Mouse (Mus musculus) liver, embryonic 13.5 days (tissue): Measurements from ENCODE around the gene Eif2ak1. TPM values are rescaled to one million over a fixed set of nuclear protein-coding genes. Genes with fewer than 3 reads are reported as not detected.
A peak's percentile ranks its signal among the peaks of the same experiment; 100 is the strongest.

Experiments
- ATAC-seq: fragments of 200-750 bp; cut with Nextera tagmentation; 2 replicates; pipeline ENCODE4 v1.8.0; 2017; ENCODE audit warnings: low read depth, mild to moderate bottlenecking, moderate number of reproducible peaks, moderate library complexity
- DNase-seq: peaks from one replicate; pipeline ENCODE4 v3.0.0; 2022
- H3K27ac ChIP-seq: fragments of 300-500 bp; sonication (generic); 2 replicates; pipeline ENCODE4 v1.5.1; 2015; ENCODE audit warnings: moderate library complexity, mild to moderate bottlenecking, inconsistent platforms
- H3K27me3 ChIP-seq: fragments of 300-500 bp; sonication (generic); 2 replicates; pipeline ENCODE4 v1.6.1; 2015; ENCODE audit warnings: mild to moderate bottlenecking, inconsistent platforms
- H3K36me3 ChIP-seq: fragments of 300-500 bp; sonication (generic); 2 replicates; pipeline ENCODE4 v1.6.1; 2015; ENCODE audit warnings: mild to moderate bottlenecking, inconsistent platforms
- H3K4me1 ChIP-seq: fragments of 300-500 bp; sonication (generic); replicated peaks from 2 replicates; pipeline ENCODE4 v1.6.1; 2015; ENCODE audit warnings: inconsistent platforms
- H3K4me2 ChIP-seq: fragments of 300-500 bp; sonication (generic); 2 replicates; pipeline ENCODE4 v1.6.1; 2015; ENCODE audit warnings: inconsistent platforms, mild to moderate bottlenecking, moderate library complexity
- H3K4me3 ChIP-seq: fragments of 300-500 bp; sonication (generic); replicated peaks from 2 replicates; pipeline ENCODE4 v1.5.1; 2015; ENCODE audit warnings: mild to moderate bottlenecking, inconsistent platforms
- H3K9ac ChIP-seq: fragments of 300-500 bp; sonication (generic); 2 replicates; pipeline ENCODE4 v1.6.1; 2015; ENCODE audit warnings: mild to moderate bottlenecking, inconsistent platforms
- H3K9me3 ChIP-seq: fragments of 300-500 bp; sonication (generic); replicated peaks from 2 replicates; pipeline ENCODE4 v1.6.1; 2016; ENCODE audit warnings: inconsistent platforms
- WGBS: fragments of 180-500 bp; shearing (Covaris S2); methylation state at CpG from one replicate; pipeline ENCODE4 v1.1.7; 2015; ENCODE audit not compliant: insufficient replicate concordance; 5-methylcytosine and 5-hydroxymethylcytosine counted together
- polyA plus RNA-seq: library from polyadenylated mRNA; unstranded; fragments of >200 nt; fragmentation: Nextera tagmentation; extraction: Ambion mirVana; gene quantifications from 2 replicates; pipeline ENCODE4 v1.2.1, GENCODE M21; 2015

Eif2ak1 gene
- polyA plus RNA-seq, 1 experiment from 2014 or later = 104 TPM

DNA sequence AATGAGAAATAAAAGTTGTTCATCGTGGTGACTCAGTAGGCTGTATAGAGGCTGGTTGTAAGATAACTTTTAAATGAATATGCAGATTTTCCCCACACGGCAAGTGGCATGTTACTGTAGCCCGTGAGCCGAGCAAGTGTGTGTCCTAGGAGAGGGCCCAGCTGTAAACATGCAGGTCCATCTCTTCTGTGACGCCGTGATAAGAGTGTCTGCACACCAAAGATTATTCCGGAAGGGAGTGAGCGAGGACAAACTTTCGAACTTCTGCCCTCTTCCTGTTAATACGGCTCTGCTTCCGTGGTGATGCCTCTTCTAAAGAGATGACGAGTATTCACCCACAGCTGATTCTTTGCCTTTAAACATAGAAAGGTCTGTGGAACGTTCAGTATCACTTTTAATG lies 1.4 kb downstream of the Eif2ak1 start:
- Histone ChIP-seq H3K9me3 (no peaks in the 10 kb centered on the region), H3K27me3 (no peaks in the 10 kb centered on the region), H3K27ac (peak overlapping the region; percentile 99), H3K4me1 (peaks cover 34% of the 10 kb centered on the region), H3K9ac (peak overlapping the region; percentile 90), H3K36me3 (peaks cover 14% of the 10 kb centered on the region), H3K4me2 (peak overlapping the region; percentile 82), H3K4me3 (peak overlapping the region; percentile 82)
- DNase-seq = peak; percentile 93
- ATAC-seq = peak; percentile 90
- WGBS = 18% methylated on average over 13 of the region's 13 CpGs

DNA sequence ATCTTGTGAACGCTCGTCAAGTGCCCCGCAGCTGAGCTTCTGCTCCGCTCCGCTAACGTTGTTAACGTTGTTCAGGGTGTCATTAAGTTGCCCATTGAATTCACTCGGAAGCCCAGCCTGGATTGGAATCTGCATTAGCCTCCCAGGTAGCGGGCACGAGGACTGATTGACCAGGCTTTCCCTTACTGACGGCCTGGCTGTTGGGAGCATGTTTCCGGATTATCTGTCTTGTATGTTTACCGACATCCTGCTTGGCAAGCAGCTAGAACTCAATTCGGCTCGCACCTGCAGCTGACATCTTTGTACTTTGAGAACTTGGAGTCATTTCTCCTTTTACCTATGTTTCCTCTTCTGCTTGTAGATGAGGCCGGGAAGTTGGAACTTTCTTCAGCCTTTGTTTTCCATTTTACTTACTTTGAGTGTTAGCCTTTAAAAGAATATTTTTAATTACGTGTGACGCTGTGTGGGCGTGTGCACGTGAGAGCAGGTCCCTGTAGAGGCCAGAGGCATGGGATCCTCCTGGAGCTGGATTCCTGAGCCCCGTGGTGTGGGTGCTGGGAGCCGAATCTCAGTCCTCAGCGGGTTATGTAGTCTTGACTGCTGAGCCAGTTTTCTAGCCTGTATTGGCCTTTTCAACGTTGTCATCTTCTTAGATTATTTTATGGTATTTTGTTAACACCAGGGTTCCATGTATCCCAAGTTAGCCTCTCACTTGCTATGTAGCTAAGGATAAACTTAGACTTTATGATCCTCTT lies 2.5 kb downstream of the Eif2ak1 start:
- no peak for DNase-seq
- Histone ChIP-seq H3K4me2 (peak overlapping the region; percentile 82), H3K4me1 (peaks cover 25% of the 10 kb centered on the region), H3K9ac (peak overlapping the region; percentile 90), H3K27ac (peak overlapping the region; percentile 99), H3K27me3 (no peaks in the 10 kb centered on the region), H3K9me3 (no peaks in the 10 kb centered on the region), H3K4me3 (peak overlapping the region; percentile 82), H3K36me3 (peaks cover 14% of the 10 kb centered on the region)
- ATAC-seq = no peak
- WGBS = 88% methylated on average over 24 of the region's 24 CpGs

DNA sequence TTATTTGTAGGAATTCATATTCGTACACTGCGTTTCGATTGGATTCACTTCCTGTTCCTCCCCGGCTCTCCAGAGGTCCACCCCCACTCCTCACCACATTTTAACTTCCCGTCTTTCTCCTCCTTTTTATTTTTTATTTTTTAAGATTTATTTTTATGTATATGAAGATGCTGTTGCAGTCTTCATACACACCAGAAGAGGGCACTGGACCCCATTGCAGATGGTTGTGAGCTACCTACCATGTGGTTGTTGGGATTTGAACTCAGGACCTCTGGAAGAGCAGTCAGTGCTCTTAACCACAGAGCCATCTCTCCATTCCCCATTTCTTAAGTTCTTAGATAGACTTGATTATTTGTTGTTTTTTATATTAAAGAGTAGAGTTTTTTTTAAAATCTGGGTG lies 3.2 kb downstream of the Eif2ak1 start:
- H3K4me3 ChIP-seq = peak overlapping the region; percentile 82
- DNase-seq (no peak), ATAC-seq (no peak)
- H3K4me2 ChIP-seq = peak overlapping the region; percentile 82
- H3K4me1 ChIP-seq = peaks cover 25% of the 10 kb centered on the region
- peaks cover 14% of the 10 kb centered on the region for H3K36me3 ChIP-seq
- peak overlapping the region; percentile 90 for H3K9ac ChIP-seq
- 86% methylated on average over 5 of the region's 5 CpGs for WGBS
- no peaks in the 10 kb centered on the region for H3K27me3 ChIP-seq
- H3K27ac ChIP-seq = peak overlapping the region; percentile 99
- no peaks in the 10 kb centered on the region for H3K9me3 ChIP-seq

DNA sequence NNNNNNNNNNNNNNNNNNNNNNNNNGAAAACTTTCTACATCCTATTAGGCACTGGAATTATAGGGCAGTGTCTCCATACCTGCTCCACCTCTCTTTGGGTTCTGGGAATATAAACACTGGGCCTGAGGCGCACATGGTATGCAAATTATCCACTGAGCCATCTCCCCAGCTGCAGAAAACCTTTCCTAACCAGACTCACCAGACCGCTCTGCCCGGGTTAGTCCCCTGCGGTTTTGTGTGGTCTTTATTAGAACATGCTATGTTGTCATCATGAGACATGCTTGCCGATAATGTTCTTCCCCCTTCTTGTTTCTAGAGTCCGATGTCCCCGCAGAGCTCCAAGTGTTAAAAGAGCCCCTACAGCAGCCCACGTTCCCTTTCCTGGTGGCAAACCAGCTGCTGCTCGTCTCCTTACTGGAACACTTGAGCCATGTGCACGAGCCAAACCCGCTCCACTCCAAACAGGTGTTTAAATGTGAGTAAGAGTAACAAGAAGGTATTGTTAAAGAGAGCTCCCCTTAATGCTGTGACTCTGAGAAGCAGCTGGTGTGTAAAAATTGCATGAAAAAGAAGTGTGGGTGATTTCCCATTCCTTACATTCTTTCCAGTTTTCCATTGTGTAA lies 54.1 kb downstream of the Eif2ak1 start:
- no peak for ATAC-seq
- 91% methylated on average over 11 of the region's 11 CpGs for WGBS
- peaks cover 53% of the 10 kb centered on the region for H3K36me3 ChIP-seq

DNA sequence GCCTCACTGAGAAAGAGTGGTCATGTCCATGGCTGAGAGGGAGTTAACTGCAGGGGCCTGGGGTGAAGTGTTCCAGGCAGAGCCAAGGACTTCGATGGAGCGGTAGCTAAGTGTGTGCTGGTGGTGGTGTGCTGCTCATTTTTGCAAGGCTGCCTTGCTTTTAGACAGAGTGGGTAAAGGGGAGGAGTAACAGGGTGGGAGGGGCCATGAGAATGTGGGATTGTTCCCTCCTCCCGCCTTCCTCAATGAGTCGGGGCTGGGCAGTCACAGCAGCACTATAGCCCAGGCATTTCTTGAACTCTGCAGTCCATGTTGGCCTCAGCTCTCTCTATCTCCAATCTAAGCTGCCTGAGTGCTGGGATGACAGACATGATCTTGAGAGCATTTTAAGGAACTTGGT lies 57.0 kb downstream of the Eif2ak1 start:
- peaks cover 15% of the 10 kb centered on the region for H3K4me1 ChIP-seq
- peaks cover 82% of the 10 kb centered on the region for H3K36me3 ChIP-seq
- peak; percentile 57; the same call in 1 of the 2 replicates for ATAC-seq
- DNase-seq = no peak
- H3K9ac ChIP-seq = no peak overlapping the region
- 77% methylated on average over 4 of the region's 4 CpGs for WGBS
- H3K4me3 ChIP-seq = no peak overlapping the region
- no peaks in the 10 kb centered on the region for H3K27me3 ChIP-seq
- no peaks in the 10 kb centered on the region for H3K9me3 ChIP-seq
- no peak overlapping the region for H3K27ac ChIP-seq
- no peak overlapping the region for H3K4me2 ChIP-seq

More for the DNA sequence above, 54.1 kb downstream of the Eif2ak1 start:
- Histone ChIP-seq H3K9me3 (no peaks in the 10 kb centered on the region), H3K27ac (peak overlapping the region; percentile 23; the same call in 1 of the 2 replicates), H3K27me3 (no peaks in the 10 kb centered on the region), H3K4me3 (no peak overlapping the region), H3K9ac (no peak overlapping the region), H3K4me2 (no peak overlapping the region), H3K4me1 (peaks cover 15% of the 10 kb centered on the region)
- no peak for DNase-seq

DNA sequence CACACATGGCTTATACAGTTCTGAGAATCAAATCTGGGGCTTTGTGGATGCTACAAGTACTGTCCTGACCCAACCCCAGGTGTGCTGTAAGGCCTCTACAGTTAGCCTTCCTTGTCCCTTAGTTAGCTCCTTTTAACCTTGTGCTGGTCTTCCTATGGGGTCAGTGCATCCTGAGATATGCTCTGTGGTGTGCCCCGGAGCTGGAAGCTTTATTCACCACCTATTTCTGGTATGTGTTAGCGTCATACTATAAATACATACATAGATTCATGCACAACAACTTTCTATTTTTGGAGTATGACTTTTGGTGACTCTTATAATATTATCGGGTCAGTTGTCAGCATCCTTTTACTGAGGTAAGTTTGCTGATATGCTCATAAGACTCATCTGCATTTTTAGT lies 67.7 kb downstream of the Eif2ak1 start:
- ATAC-seq = no peak

DNA sequence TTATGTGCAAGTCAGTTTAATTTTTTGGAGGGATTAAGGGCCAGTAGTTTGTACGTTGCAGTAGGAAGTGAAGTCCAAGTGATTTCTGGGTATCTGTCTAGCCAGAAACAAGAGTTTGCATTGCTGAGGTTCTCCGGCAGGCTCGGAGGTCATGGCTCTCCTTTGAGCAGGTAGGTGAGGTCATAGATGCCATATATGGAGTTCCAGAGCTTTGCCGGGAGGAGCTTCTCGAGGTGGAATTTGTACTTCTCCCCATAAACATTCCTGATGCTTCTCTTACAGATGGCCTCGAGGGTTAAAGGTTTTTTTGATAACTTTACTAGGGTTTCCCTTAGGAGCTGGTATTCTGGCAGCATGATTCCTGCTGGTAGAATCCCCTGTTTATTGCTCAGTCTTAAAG lies 73.2 kb downstream of the Eif2ak1 start:
- H3K4me1 ChIP-seq = peaks cover 33% of the 10 kb centered on the region
- DNase-seq = no peak
- peaks cover 100% of the 10 kb centered on the region for H3K36me3 ChIP-seq
- H3K27ac ChIP-seq = no peak overlapping the region
- 78% methylated on average over 6 of the region's 6 CpGs for WGBS
- H3K9ac ChIP-seq = no peak overlapping the region
- H3K27me3 ChIP-seq = no peaks in the 10 kb centered on the region
- no peak overlapping the region for H3K4me3 ChIP-seq
- no peak overlapping the region for H3K4me2 ChIP-seq
- no peak for ATAC-seq
- no peaks in the 10 kb centered on the region; the same call in 1 of the 2 replicates for H3K9me3 ChIP-seq

More for the DNA sequence above, 67.7 kb downstream of the Eif2ak1 start:
- Histone ChIP-seq H3K27ac (no peak overlapping the region), H3K4me1 (no peaks in the 10 kb centered on the region), H3K27me3 (no peaks in the 10 kb centered on the region), H3K36me3 (peaks cover 100% of the 10 kb centered on the region), H3K9ac (no peak overlapping the region), H3K9me3 (no peaks in the 10 kb centered on the region; the same call in 1 of the 2 replicates), H3K4me2 (no peak overlapping the region), H3K4me3 (no peak overlapping the region)
- 95% methylated on average over 3 of the region's 3 CpGs for WGBS
- no peak for DNase-seq

DNA sequence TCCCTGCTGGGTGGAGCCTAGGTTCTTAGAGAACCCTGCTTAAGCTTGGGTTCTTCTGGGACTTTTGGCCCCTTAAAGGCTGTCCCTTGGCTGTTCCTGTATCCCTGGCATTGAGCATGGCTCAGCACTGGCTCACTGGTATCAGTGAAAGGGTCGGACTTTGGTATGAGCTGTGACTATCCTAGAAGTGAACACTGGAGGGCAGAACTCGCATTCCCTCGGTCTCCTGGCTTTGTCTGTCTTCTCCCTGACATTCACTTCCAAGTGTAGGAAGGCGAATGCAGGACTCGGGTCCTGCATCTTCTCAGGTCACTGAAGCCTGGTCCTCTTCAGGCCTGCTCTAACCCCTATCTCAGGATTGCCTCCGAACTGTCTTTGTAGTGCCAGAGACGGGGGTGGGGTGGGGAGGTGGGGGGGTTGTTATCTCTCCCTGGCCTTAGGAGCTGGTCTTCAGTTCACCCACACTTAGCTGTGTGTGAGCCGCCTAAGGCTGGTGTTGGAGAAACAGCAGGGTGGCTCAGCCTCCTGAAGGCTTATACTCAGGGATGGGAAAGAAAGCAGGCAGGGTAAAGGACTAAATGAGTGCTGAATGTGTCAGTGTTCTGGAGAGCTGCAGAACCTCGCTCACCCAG lies 74.8 kb downstream of the Eif2ak1 start:
- whole genome bisulfite sequencing = 50% methylated on average over 9 of the region's 9 CpGs
- peak; percentile 59 for ATAC-seq

DNA sequence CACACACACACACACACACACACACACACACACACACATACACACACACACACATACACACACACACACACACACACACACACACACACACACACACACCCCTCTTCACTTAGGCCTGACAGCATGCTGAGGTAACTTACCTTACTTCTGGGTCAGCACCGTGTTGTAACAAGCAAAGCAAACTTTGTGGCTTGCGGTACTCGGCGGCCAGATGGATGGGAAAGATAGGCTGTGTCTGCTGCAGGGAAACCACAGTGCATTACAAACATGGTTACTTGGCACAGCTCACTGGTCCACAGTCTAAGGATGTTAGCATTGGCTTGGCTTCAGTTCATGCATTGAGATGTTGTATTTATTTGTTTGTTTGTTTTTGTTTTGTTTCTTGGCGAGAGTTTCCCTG lies 75.8 kb downstream of the Eif2ak1 start:
- Histone ChIP-seq H3K27me3 (no peaks in the 10 kb centered on the region), H3K4me1 (peaks cover 33% of the 10 kb centered on the region), H3K4me3 (no peak overlapping the region), H3K9me3 (no peaks in the 10 kb centered on the region), H3K27ac (no peak overlapping the region), H3K9ac (no peak overlapping the region), H3K4me2 (no peak overlapping the region), H3K36me3 (peaks cover 100% of the 10 kb centered on the region)
- DNase-seq (peak; percentile 44), ATAC-seq (peak; percentile 55)
- WGBS = 26% methylated on average over 5 of the region's 5 CpGs

More for the DNA sequence above, 74.8 kb downstream of the Eif2ak1 start:
- DNase-seq = no peak
- H3K36me3 ChIP-seq = peaks cover 100% of the 10 kb centered on the region
- no peak overlapping the region for H3K4me3 ChIP-seq
- peaks cover 33% of the 10 kb centered on the region for H3K4me1 ChIP-seq
- no peaks in the 10 kb centered on the region for H3K27me3 ChIP-seq
- no peaks in the 10 kb centered on the region for H3K9me3 ChIP-seq
- H3K9ac ChIP-seq = no peak overlapping the region; the same call in 1 of the 2 replicates
- H3K27ac ChIP-seq = peak overlapping the region; percentile 39
- H3K4me2 ChIP-seq = no peak overlapping the region

DNA sequence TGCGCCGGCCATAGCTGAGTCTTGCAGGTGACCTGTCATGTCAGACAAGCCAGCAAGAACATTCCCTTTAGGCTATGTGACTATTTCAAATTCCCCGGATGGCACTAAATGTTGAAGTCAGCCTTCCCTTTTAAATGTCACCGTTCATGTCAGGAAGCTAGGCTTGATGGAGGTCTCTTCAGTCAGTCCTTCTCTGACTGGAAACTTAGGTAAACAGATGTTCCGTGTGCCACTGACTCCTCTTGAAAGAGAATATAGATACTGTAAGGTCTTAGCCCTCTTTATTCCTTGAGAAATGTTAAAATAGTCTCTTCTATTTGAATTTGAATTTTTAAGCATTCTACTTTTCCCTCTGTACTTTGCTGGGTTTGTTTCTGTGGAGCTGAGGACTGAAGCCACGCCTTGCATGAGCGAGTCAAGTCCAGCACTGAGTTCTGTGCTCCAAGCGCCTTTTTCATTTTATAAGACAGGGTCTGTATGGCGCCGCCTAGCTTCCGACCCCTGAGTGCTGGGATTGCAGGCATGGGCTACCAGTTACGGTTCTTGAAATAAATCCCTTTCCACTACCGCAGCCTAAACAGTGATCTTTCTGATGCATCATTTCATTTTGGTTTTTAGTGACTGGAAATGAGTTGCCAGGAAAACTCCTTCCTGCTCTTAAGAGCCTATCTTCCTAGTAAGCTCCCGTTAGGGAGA lies 80.2 kb downstream of the Eif2ak1 start, which contains the start of gene Ankrd61:
Ankrd61 (minus strand) TSS at position 51 of the 696 bp plus-strand sequence.
- H3K9me3 ChIP-seq = no peaks in the 10 kb centered on the region
- H3K4me2 ChIP-seq = no peak within 1 kb of the TSS
- 89% methylated on average over 14 of the region's 14 CpGs for WGBS
- no peak within 1 kb of the TSS for H3K27ac ChIP-seq
- ATAC-seq (no peak), DNase-seq (no peak)
- H3K4me1 ChIP-seq = peaks cover 19% of the 10 kb centered on the region
- no peak within 1 kb of the TSS for H3K9ac ChIP-seq
- H3K36me3 ChIP-seq = peaks cover 100% of the 10 kb centered on the region
- H3K27me3 ChIP-seq = no peaks in the 10 kb centered on the region
- H3K4me3 ChIP-seq = no peak within 1 kb of the TSS

DNA sequence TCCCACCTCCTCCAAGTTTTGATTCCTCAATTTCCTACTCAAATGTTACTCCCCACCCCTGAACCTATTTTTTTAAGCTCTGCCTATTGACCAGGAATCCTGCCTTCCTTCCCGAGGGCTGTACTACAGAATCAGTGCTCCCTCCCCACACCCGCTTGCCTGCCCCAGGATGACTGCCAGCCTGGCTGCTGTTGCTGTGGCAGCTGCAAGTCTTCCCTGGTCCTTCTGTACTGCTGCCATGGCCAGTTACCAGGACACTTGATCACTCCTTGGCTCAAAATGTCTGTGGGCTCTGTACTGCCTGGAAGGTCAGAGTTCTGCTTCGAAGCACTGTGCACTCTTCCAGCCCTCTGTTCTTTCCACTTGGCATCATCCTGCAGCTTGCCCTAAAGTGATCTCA lies 84.5 kb downstream of the Eif2ak1 start:
- peaks cover 32% of the 10 kb centered on the region for H3K4me1 ChIP-seq
- ATAC-seq (no peak), DNase-seq (no peak)
- H3K27me3 ChIP-seq = no peaks in the 10 kb centered on the region
- H3K9ac ChIP-seq = no peak overlapping the region
- 90% methylated on average over 3 of the region's 3 CpGs for WGBS
- H3K4me3 ChIP-seq = no peak overlapping the region
- peaks cover 96% of the 10 kb centered on the region for H3K36me3 ChIP-seq
- H3K4me2 ChIP-seq = no peak overlapping the region
- H3K27ac ChIP-seq = no peak overlapping the region
- no peaks in the 10 kb centered on the region for H3K9me3 ChIP-seq
